Mouse (Mus musculus): Measurements from ENCODE around the gene Pkhd1. TPM values are rescaled to one million over a fixed set of nuclear protein-coding genes. Genes with fewer than 3 reads are reported as not detected.
A peak's percentile ranks its signal among the peaks of the same experiment; 100 is the strongest.
"Not testable (repeated sequence)": the region's sequence is repeated elsewhere in the genome, so short reads cannot be mapped to it uniquely, and the experiment has no call there.

The Pkhd1 gene
- polyA plus RNA-seq, 1 experiment from 2014 or later, result 0.37 TPM

GRCm38 (mm10) chr1:20477561-20478265 lies 140.2 kb downstream of the Pkhd1 start:
- peak overlapping the region; percentile 49 for H3K4me2 ChIP-seq
- no peaks in the 10 kb centered on the region for H3K27me3 ChIP-seq (replicated peaks; ENCODE audit: control insufficient read depth, insufficient read depth, low read length)
- 12% methylated on average over 25 of the region's 25 CpGs for WGBS
- no peaks in the 10 kb centered on the region for H3K9me3 ChIP-seq (ENCODE audit: control insufficient read depth, low read length)
- H3K9ac ChIP-seq (ENCODE audit: low read depth, low read length), result no peak overlapping the region
- H3K4me1 ChIP-seq (replicated peaks; ENCODE audit: control insufficient read depth, insufficient read depth, low read length), result no peaks in the 10 kb centered on the region
- H3K27ac ChIP-seq (ENCODE audit: low read depth, low read length), result no peak overlapping the region
- peak; percentile 38 for DNase-seq (ENCODE audit: low spot score)
- peak overlapping the region; percentile 1; the same call in 1 of the 2 replicates for H3K4me3 ChIP-seq (ENCODE audit: low read depth, low read length)
- ATAC-seq (replicated peaks; ENCODE audit: low FRiP score), result no peak; the same call in 1 of the 2 replicates
- H3K36me3 ChIP-seq (ENCODE audit: control insufficient read depth, insufficient read depth, low read length), result no peaks in the 10 kb centered on the region

- no peak overlapping the region for H3K27ac ChIP-seq (ENCODE audit: low read depth, low read length)
- WGBS, result 68% methylated on average over 11 of the region's 11 CpGs
These were observed 147.1 kb downstream of the Pkhd1 start for GRCm38 (mm10) chr1:20470770-20471169.

GRCm38 (mm10) chr1:20470317-20470716 lies 147.5 kb downstream of the Pkhd1 start:
- H3K9ac ChIP-seq (ENCODE audit: low read depth, low read length), result no peak overlapping the region
- no peak overlapping the region for H3K4me3 ChIP-seq (ENCODE audit: low read depth, low read length)
- no peaks in the 10 kb centered on the region for H3K36me3 ChIP-seq (ENCODE audit: control insufficient read depth, insufficient read depth, low read length)
- H3K9me3 ChIP-seq (ENCODE audit: control insufficient read depth, low read length), result no peaks in the 10 kb centered on the region
- H3K4me2 ChIP-seq, result no peak overlapping the region
- H3K27me3 ChIP-seq (replicated peaks; ENCODE audit: control insufficient read depth, insufficient read depth, low read length), result no peaks in the 10 kb centered on the region
- 81% methylated on average over 6 of the region's 6 CpGs for WGBS
- DNase-seq (ENCODE audit: low spot score), result no peak
- no peak overlapping the region for H3K27ac ChIP-seq (ENCODE audit: low read depth, low read length)
- no peak for ATAC-seq (replicated peaks; ENCODE audit: low FRiP score)
- no peaks in the 10 kb centered on the region for H3K4me1 ChIP-seq (replicated peaks; ENCODE audit: control insufficient read depth, insufficient read depth, low read length)

More at GRCm38 (mm10) chr1:20470770-20471169, 147.1 kb downstream of the Pkhd1 start:
- ATAC-seq (replicated peaks; ENCODE audit: low FRiP score) (no peak), DNase-seq (ENCODE audit: low spot score) (no peak)
- Histone ChIP-seq H3K9me3 (ENCODE audit: control insufficient read depth, low read length) (no peaks in the 10 kb centered on the region), H3K4me1 (replicated peaks; ENCODE audit: control insufficient read depth, insufficient read depth, low read length) (no peaks in the 10 kb centered on the region), H3K4me3 (ENCODE audit: low read depth, low read length) (no peak overlapping the region), H3K4me2 (no peak overlapping the region), H3K36me3 (ENCODE audit: control insufficient read depth, insufficient read depth, low read length) (no peaks in the 10 kb centered on the region), H3K27me3 (replicated peaks; ENCODE audit: control insufficient read depth, insufficient read depth, low read length) (no peaks in the 10 kb centered on the region), H3K9ac (ENCODE audit: low read depth, low read length) (no peak overlapping the region)

GRCm38 (mm10) chr1:20466481-20466880 lies 151.4 kb downstream of the Pkhd1 start:
- DNase-seq (ENCODE audit: low spot score) (no peak), ATAC-seq (replicated peaks; ENCODE audit: low FRiP score) (no peak)
- 50% methylated on average over 4 of the region's 4 CpGs for WGBS
- no peak overlapping the region for H3K9ac ChIP-seq (ENCODE audit: low read depth, low read length)
- H3K4me1 ChIP-seq (replicated peaks; ENCODE audit: control insufficient read depth, insufficient read depth, low read length), result no peaks in the 10 kb centered on the region
- no peaks in the 10 kb centered on the region for H3K9me3 ChIP-seq (ENCODE audit: control insufficient read depth, low read length)
- no peak overlapping the region for H3K27ac ChIP-seq (ENCODE audit: low read depth, low read length)
- no peaks in the 10 kb centered on the region for H3K36me3 ChIP-seq (ENCODE audit: control insufficient read depth, insufficient read depth, low read length)
- H3K4me2 ChIP-seq, result no peak overlapping the region
- H3K4me3 ChIP-seq (ENCODE audit: low read depth, low read length), result no peak overlapping the region
- no peaks in the 10 kb centered on the region for H3K27me3 ChIP-seq (replicated peaks; ENCODE audit: control insufficient read depth, insufficient read depth, low read length)

GRCm38 (mm10) chr1:20454621-20455020 lies 163.2 kb downstream of the Pkhd1 start:
- Histone ChIP-seq H3K4me2 (no peak overlapping the region), H3K9me3 (ENCODE audit: control insufficient read depth, low read length) (no peaks in the 10 kb centered on the region), H3K4me1 (replicated peaks; ENCODE audit: control insufficient read depth, insufficient read depth, low read length) (no peaks in the 10 kb centered on the region), H3K27ac (ENCODE audit: low read depth, low read length) (no peak overlapping the region), H3K36me3 (ENCODE audit: control insufficient read depth, insufficient read depth, low read length) (no peaks in the 10 kb centered on the region), H3K9ac (ENCODE audit: low read depth, low read length) (no peak overlapping the region), H3K27me3 (replicated peaks; ENCODE audit: control insufficient read depth, insufficient read depth, low read length) (no peaks in the 10 kb centered on the region), H3K4me3 (ENCODE audit: low read depth, low read length) (no peak overlapping the region)
- no peak for ATAC-seq (replicated peaks; ENCODE audit: low FRiP score)
- DNase-seq (ENCODE audit: low spot score), result no peak
- WGBS, result 41% methylated on average over 1 of the region's 1 CpGs

- Histone ChIP-seq H3K27ac (ENCODE audit: low read depth, low read length) (no peak overlapping the region), H3K4me3 (ENCODE audit: low read depth, low read length) (no peak overlapping the region), H3K4me2 (no peak overlapping the region), H3K9me3 (ENCODE audit: control insufficient read depth, low read length) (no peaks in the 10 kb centered on the region), H3K27me3 (replicated peaks; ENCODE audit: control insufficient read depth, insufficient read depth, low read length) (no peaks in the 10 kb centered on the region), H3K36me3 (ENCODE audit: control insufficient read depth, insufficient read depth, low read length) (no peaks in the 10 kb centered on the region), H3K4me1 (replicated peaks; ENCODE audit: control insufficient read depth, insufficient read depth, low read length) (no peaks in the 10 kb centered on the region), H3K9ac (ENCODE audit: low read depth, low read length) (no peak overlapping the region)
- 36% methylated on average over 10 of the region's 10 CpGs for WGBS
- ATAC-seq (replicated peaks; ENCODE audit: low FRiP score) (no peak), DNase-seq (ENCODE audit: low spot score) (no peak)
These were observed 167.8 kb downstream of the Pkhd1 start for GRCm38 (mm10) chr1:20450074-20450473.

- not testable (repeated sequence) for DNase-seq (ENCODE audit: low spot score); H3K27ac ChIP-seq (ENCODE audit: low read depth, low read length); H3K4me3 ChIP-seq (ENCODE audit: low read depth, low read length); ATAC-seq (replicated peaks; ENCODE audit: low FRiP score); H3K9ac ChIP-seq (ENCODE audit: low read depth, low read length); H3K4me2 ChIP-seq; H3K27me3 ChIP-seq (replicated peaks; ENCODE audit: control insufficient read depth, insufficient read depth, low read length); H3K9me3 ChIP-seq (ENCODE audit: control insufficient read depth, low read length); H3K4me1 ChIP-seq (replicated peaks; ENCODE audit: control insufficient read depth, insufficient read depth, low read length); H3K36me3 ChIP-seq (ENCODE audit: control insufficient read depth, insufficient read depth, low read length)
- WGBS, result 80% methylated on average over 16 of the region's 16 CpGs
These were observed 185.8 kb downstream of the Pkhd1 start for GRCm38 (mm10) chr1:20432026-20432425.

GRCm38 (mm10) chr1:20429056-20429394 lies 188.8 kb downstream of the Pkhd1 start:
- Histone ChIP-seq H3K27ac (ENCODE audit: low read depth, low read length) (no peak overlapping the region), H3K4me1 (replicated peaks; ENCODE audit: control insufficient read depth, insufficient read depth, low read length) (no peaks in the 10 kb centered on the region), H3K4me2 (no peak overlapping the region), H3K9me3 (ENCODE audit: control insufficient read depth, low read length) (no peaks in the 10 kb centered on the region), H3K4me3 (ENCODE audit: low read depth, low read length) (no peak overlapping the region), H3K36me3 (ENCODE audit: control insufficient read depth, insufficient read depth, low read length) (no peaks in the 10 kb centered on the region), H3K9ac (ENCODE audit: low read depth, low read length) (no peak overlapping the region), H3K27me3 (replicated peaks; ENCODE audit: control insufficient read depth, insufficient read depth, low read length) (no peaks in the 10 kb centered on the region)
- WGBS, result 81% methylated on average over 3 of the region's 3 CpGs
- DNase-seq (ENCODE audit: low spot score), result no peak
- ATAC-seq (replicated peaks; ENCODE audit: low FRiP score), result no peak

GRCm38 (mm10) chr1:20428370-20429055 lies 189.4 kb downstream of the Pkhd1 start:
- Histone ChIP-seq H3K4me3 (ENCODE audit: low read depth, low read length) (no peak overlapping the region), H3K27me3 (replicated peaks; ENCODE audit: control insufficient read depth, insufficient read depth, low read length) (no peaks in the 10 kb centered on the region), H3K27ac (ENCODE audit: low read depth, low read length) (no peak overlapping the region), H3K36me3 (ENCODE audit: control insufficient read depth, insufficient read depth, low read length) (no peaks in the 10 kb centered on the region), H3K4me2 (no peak overlapping the region), H3K9me3 (ENCODE audit: control insufficient read depth, low read length) (no peaks in the 10 kb centered on the region), H3K9ac (ENCODE audit: low read depth, low read length) (no peak overlapping the region), H3K4me1 (replicated peaks; ENCODE audit: control insufficient read depth, insufficient read depth, low read length) (no peaks in the 10 kb centered on the region)
- ATAC-seq (replicated peaks; ENCODE audit: low FRiP score) (no peak), DNase-seq (ENCODE audit: low spot score) (no peak)
- 83% methylated on average over 12 of the region's 12 CpGs for WGBS
